In genomic region chr1:128472713-128473230, GRCm38 (mm10) we compare ENCODE assay signal across 9 mouse cellular contexts. TPM values are rescaled to one million over a fixed set of nuclear protein-coding genes. Genes with fewer than 3 reads are reported as not detected.
DNase-seq lines count a peak whose midpoint lies in the region; ATAC-seq and TF ChIP-seq lines count a peak whose summit lies in the region.
"Had no signal": no experiment of that assay in that cellular context is flagged by ENCODE, and none has a peak within 500 bp of the region (broad histone marks: within the 10 kb centered on the region; RNA-seq: fewer than 3 reads in every experiment).

No protein-coding gene starts in this region.

- peak overlapping the region; percentile 90 for H3K27ac ChIP-seq in neural tube, embryonic 11.5 days (ENCODE audit: low read depth, low read length)
- no peak overlapping the region for H3K27ac ChIP-seq in heart, embryonic 13.5 days (replicated peaks)
- no peak overlapping the region for H3K27ac ChIP-seq in liver, embryonic 14.5 days

- peaks cover 4% of the 10 kb centered on the region for H3K4me1 ChIP-seq in neural tube, embryonic 11.5 days (ENCODE audit: control insufficient read depth, insufficient read depth, low read length)
- H3K4me1 ChIP-seq in heart, embryonic 13.5 days, result peaks cover 13% of the 10 kb centered on the region
- no peaks in the 10 kb centered on the region for H3K4me1 ChIP-seq in liver, embryonic 14.5 days (replicated peaks; ENCODE audit: control insufficient read depth in 2 of 2, insufficient read depth in 2 of 2, low read length in 1 of 2)

- no peaks in the 10 kb centered on the region for H3K36me3 ChIP-seq in neural tube, embryonic 11.5 days (ENCODE audit: control insufficient read depth, insufficient read depth, low read length)
- H3K36me3 ChIP-seq in heart, embryonic 13.5 days, result no peaks in the 10 kb centered on the region
- H3K36me3 ChIP-seq in liver, embryonic 14.5 days (replicated peaks; ENCODE audit: control insufficient read depth, insufficient read depth, low read depth), result no peaks in the 10 kb centered on the region

- peak overlapping the region; percentile 19; the same call in 1 of the 2 replicates for H3K4me3 ChIP-seq in neural tube, embryonic 11.5 days (ENCODE audit: low read depth, low read length)
- peak overlapping the region; percentile 44 for H3K4me3 ChIP-seq in heart, embryonic 13.5 days
- H3K4me3 ChIP-seq in liver, embryonic 14.5 days (ENCODE audit: insufficient read depth in 1 of 2, low read depth in 2 of 2, low read length in 2 of 2), result no peak overlapping the region

- no peak for DNase-seq in neural tube, embryonic 11.5 days (ENCODE audit: low spot score)
- no peak for DNase-seq in neural tube, embryonic 10.5 days (ENCODE audit: extremely low spot score, low spot score)
- DNase-seq in liver, embryonic 14.5 days (ENCODE audit: low read depth in 3 of 3, low spot score in 3 of 3), result no peak
- peak; percentile 10 for DNase-seq in telencephalon, adult 2 months (ENCODE audit: low read depth, low spot score)
- DNase-seq in cerebellum, adult 9-10 months, result no peak
- no peak for DNase-seq in spleen, adult 18-20 months
- DNase-seq in gastrocnemius, postnatal 10 days, result no peak
- DNase-seq: thymus, adult 2 months had no signal

- no peak for TF ChIP-seq EP300 in liver, embryonic 14.5 days (IDR thresholded peaks at IDR 0.05; ENCODE audit: low read depth)

- H3K9ac ChIP-seq in neural tube, embryonic 11.5 days (ENCODE audit: low read length), result peak overlapping the region; percentile 44
- H3K9ac ChIP-seq in heart, embryonic 13.5 days, result 0 out of 2 replicates have a peak overlapping the region, but pooled peaks have one; percentile 5
- H3K9ac ChIP-seq in liver, embryonic 14.5 days (replicated peaks), result no peak overlapping the region

- H3K4me2 ChIP-seq in neural tube, embryonic 11.5 days (ENCODE audit: low read depth), result peak overlapping the region; percentile 56
- peak overlapping the region; percentile 75 for H3K4me2 ChIP-seq in heart, embryonic 13.5 days
- 0 out of 2 replicates have a peak overlapping the region, but pooled peaks have one; percentile 24 for H3K4me2 ChIP-seq in liver, embryonic 14.5 days (ENCODE audit: low read depth)

- WGBS in neural tube, embryonic 11.5 days, result 21% methylated on average over 15 of the region's 15 CpGs
- 26% methylated on average over 15 of the region's 15 CpGs for WGBS in heart, embryonic 13.5 days
- WGBS in liver, embryonic 14.5 days (ENCODE audit: insufficient replicate concordance), result 35% methylated on average over 15 of the region's 15 CpGs

- no peaks in the 10 kb centered on the region for H3K27me3 ChIP-seq in neural tube, embryonic 11.5 days (ENCODE audit: control insufficient read depth, insufficient read depth, low read length)
- H3K27me3 ChIP-seq in heart, embryonic 13.5 days (replicated peaks), result 0 out of 2 replicates have a peak, but pooled peaks cover 3% of the 10 kb centered on the region
- no peaks in the 10 kb centered on the region; the same call in 1 of the 2 replicates for H3K27me3 ChIP-seq in liver, embryonic 14.5 days (ENCODE audit: control insufficient read depth, insufficient read depth, low read length)

- ATAC-seq in neural tube, embryonic 11.5 days (ENCODE audit: insufficient read depth, low FRiP score, low TSS enrichment), result no peak
- ATAC-seq in heart, embryonic 13.5 days (ENCODE audit: extremely low read depth, insufficient number of reproducible peaks, low FRiP score, low TSS enrichment), result no peak
- ATAC-seq in liver, embryonic 14.5 days (ENCODE audit: insufficient read depth), result no peak

- no peak for TF ChIP-seq CTCF in liver, embryonic 14.5 days (IDR thresholded peaks at IDR 0.05; ENCODE audit: low read depth)

- H3K9me3 ChIP-seq in neural tube, embryonic 11.5 days (ENCODE audit: control insufficient read depth, low read length), result no peaks in the 10 kb centered on the region
- H3K9me3 ChIP-seq in heart, embryonic 13.5 days, result no peaks in the 10 kb centered on the region
- no peaks in the 10 kb centered on the region for H3K9me3 ChIP-seq in liver, embryonic 14.5 days (ENCODE audit: control insufficient read depth, low read length)

RNA-seq across cellular contexts. Expression of gene Dars, which starts 55.6 kb away (rescaled TPM):
- polyA plus RNA-seq in neural tube, embryonic 11.5 days (2014; fragmentation: Nextera tagmentation; extraction: Ambion mirVana), result 127 and 133 TPM in 2 replicates
- polyA plus RNA-seq in heart, embryonic 13.5 days (2015; fragmentation: Nextera tagmentation; extraction: Ambion mirVana), result 98.5 and 99.1 TPM in 2 replicates
- 20.8 and 34.8 TPM in 2 replicates for polyA plus RNA-seq in liver, embryonic 14.5 days (2012; rRNA removed)
- polyA plus RNA-seq in liver, embryonic 14.5 days (2014; fragmentation: Nextera tagmentation; extraction: Ambion mirVana), result 59.6 and 62.8 TPM in 2 replicates
- 10 to 100 TPM; 74.8 to 75.2 TPM for total RNA-seq in gastrocnemius, postnatal 10 days (2021)

Comparison
In these comparisons a context has a peak if more than half of its experiments do, and no peak if none do; other contexts are left out.
1. H3K4me2 ChIP-seq: peak in every context shown above with its lines; median percentile 75 in heart, embryonic 13.5 days; 56 in neural tube, embryonic 11.5 days; 24 in liver, embryonic 14.5 days.
2. H3K4me3 ChIP-seq: peak in neural tube, embryonic 11.5 days (single experiment) and heart, embryonic 13.5 days (single experiment); none in liver, embryonic 14.5 days (0 of 2).